Mouse (Mus musculus): ENCODE results near the gene Nav2.

- TF ChIP-seq HCFC1 (IDR thresholded peaks at IDR 0.05; ENCODE audit: low read depth, low read length) (no peak), EP300 (IDR thresholded peaks at IDR 0.05; ENCODE audit: low read depth in 1 of 2, low read length in 2 of 2) (no peak), SMC3 (IDR thresholded peaks at IDR 0.05; ENCODE audit: low read depth, low read length) (no peak), CTCF (IDR thresholded peaks at IDR 0.05 in 2 of 3, conservative IDR thresholded peaks at IDR 0.05 in 1 of 3; ENCODE audit: control insufficient read depth in 1 of 3, insufficient read depth in 1 of 3, low read depth in 2 of 3, low read length in 3 of 3, poor library complexity in 1 of 3, severe bottlenecking in 1 of 3) (0 out of 6 replicates have a peak, but pooled peaks of 1 of the 3 experiments have one; percentile 0), POLR2A (IDR thresholded peaks at IDR 0.05; ENCODE audit: control insufficient read depth in 1 of 2, insufficient read depth in 1 of 2, low read depth in 1 of 2, low read length in 2 of 2, poor library complexity in 1 of 2) (no peak)
Measured at GRCm38 (mm10) chr7:49562851-49563250, 654.3 kb downstream of the Nav2 start.

Data from MEL (cell line).